Mouse (Mus musculus) heart, postnatal 0 days (tissue): ENCODE measurements around the gene Skint1. TPM values are rescaled to one million over a fixed set of nuclear protein-coding genes. Genes with fewer than 3 reads are reported as not detected.
"Not testable (repeated sequence)": the region's sequence is repeated elsewhere in the genome, so short reads cannot be mapped to it uniquely, and the experiment has no call there.

ENCODE experiments used
- ATAC-seq: fragments of 200-750 bp; cut with Nextera tagmentation; 2 replicates; pipeline ENCODE4 v1.8.0; 2017; ENCODE audit warnings: low read depth, moderate number of reproducible peaks, moderate library complexity; ENCODE audit not compliant: insufficient read depth
- DNase-seq: peaks from one replicate; pipeline ENCODE4 v3.0.0-alpha.2; 2016; ENCODE audit warnings: low spot score
- H3K27ac ChIP-seq: fragments of 300-500 bp; sonication (generic); 2 replicates; pipeline ENCODE4 v1.5.1; 2014; ENCODE audit warnings: low read depth, mild to moderate bottlenecking
- H3K27me3 ChIP-seq: fragments of 300-500 bp; sonication (generic); 2 replicates; pipeline ENCODE4 v1.6.1; 2014; ENCODE audit warnings: low read length, mixed read lengths; ENCODE audit not compliant: control insufficient read depth, insufficient read depth
- H3K36me3 ChIP-seq: fragments of 300-500 bp; sonication (generic); replicated peaks from 2 replicates; pipeline ENCODE4 v1.6.1; 2014; ENCODE audit warnings: low read length, mixed read lengths; ENCODE audit not compliant: control insufficient read depth, insufficient read depth
- H3K4me1 ChIP-seq: fragments of 300-500 bp; sonication (generic); 2 replicates; pipeline ENCODE4 v1.6.1; 2014; ENCODE audit warnings: antibody characterized with exemption; ENCODE audit not compliant: control insufficient read depth, insufficient read depth
- H3K4me2 ChIP-seq: fragments of 300-500 bp; sonication (generic); 2 replicates; pipeline ENCODE4 v1.6.1; 2014; ENCODE audit warnings: low read depth, mild to moderate bottlenecking, low read length, moderate library complexity
- H3K4me3 ChIP-seq: fragments of 300-500 bp; sonication (generic); 2 replicates; pipeline ENCODE4 v1.5.1; 2014; ENCODE audit warnings: low read depth, low read length
- H3K9ac ChIP-seq: fragments of 300-500 bp; sonication (generic); replicated peaks from 2 replicates; pipeline ENCODE4 v1.6.1; 2014; ENCODE audit warnings: low read depth, low read length, mixed read lengths
- H3K9me3 ChIP-seq: fragments of 300-500 bp; sonication (generic); replicated peaks from 2 replicates; pipeline ENCODE4 v1.6.1; 2016; ENCODE audit warnings: low read length; ENCODE audit not compliant: control insufficient read depth
- CTCF ChIP-seq: IDR thresholded peaks from 2 replicates; pipeline ENCODE4 v1.5.1; 2016; ENCODE audit warnings: antibody characterized with exemption, control low read depth, low read depth
- EP300 ChIP-seq: IDR thresholded peaks from 2 replicates; pipeline ENCODE4 v1.6.1; 2016; ENCODE audit warnings: antibody characterized with exemption, low read depth
- WGBS: fragments of 180-500 bp; shearing (Covaris S2); extraction: QIAGEN DNeasy Blood & Tissue Kit; methylation state at CpG from one replicate; pipeline ENCODE4 v1.1.7; 2014; 5-methylcytosine and 5-hydroxymethylcytosine counted together
- polyA plus RNA-seq: library from polyadenylated mRNA; unstranded; fragments of >200 nt; fragmentation: Nextera tagmentation; extraction: Ambion mirVana; gene quantifications from 2 replicates; pipeline ENCODE4 v1.2.1, GENCODE M21; 2015
- total RNA-seq: library from RNA; depleted of rRNA; stranded (reverse); fragments of >200 nt; gene quantifications from 2 replicates; pipeline ENCODE4 v1.2.3, GENCODE M21; 2014; ENCODE audit warnings: low replicate concordance; rRNA removed

The Skint1 gene
- total RNA-seq (not detected in 2 replicates), polyA plus RNA-seq (not detected in 2 replicates)

- Histone ChIP-seq H3K9me3 (no peaks in the 10 kb centered on the region), H3K4me2 (no peak within 1 kb of the TSS), H3K4me1 (no peaks in the 10 kb centered on the region), H3K36me3 (no peaks in the 10 kb centered on the region), H3K27ac (no peak within 1 kb of the TSS), H3K27me3 (no peaks in the 10 kb centered on the region), H3K9ac (no peak within 1 kb of the TSS), H3K4me3 (no peak within 1 kb of the TSS)
- no peak for ATAC-seq
- DNase-seq, result no peak
- TF ChIP-seq CTCF, result no peak
- no peak for TF ChIP-seq EP300
Measured at GRCm38 (mm10) chr4:112005969-112006368, at the start of gene Skint1. TSS of gene Skint1 (plus strand) at chr4:112006269.

- ATAC-seq, result no peak
- 16% methylated on average over 1 of the region's 1 CpGs for WGBS
- no peak overlapping the region for H3K4me3 ChIP-seq
- TF ChIP-seq CTCF, result peak; percentile 18; the same call in 1 of the 2 replicates
- TF ChIP-seq EP300, result no peak
- H3K9me3 ChIP-seq, result no peaks in the 10 kb centered on the region
- H3K27ac ChIP-seq, result no peak overlapping the region
- no peaks in the 10 kb centered on the region for H3K36me3 ChIP-seq
- H3K27me3 ChIP-seq, result no peaks in the 10 kb centered on the region
- no peak overlapping the region for H3K9ac ChIP-seq
- no peak overlapping the region for H3K4me2 ChIP-seq
- DNase-seq, result no peak
- H3K4me1 ChIP-seq, result no peaks in the 10 kb centered on the region
Measured at GRCm38 (mm10) chr4:111961309-111961708, 44.8 kb upstream of the Skint1 start.

- not testable (repeated sequence) for H3K9ac ChIP-seq, ATAC-seq
- WGBS, result 52% methylated on average over 1 of the region's 1 CpGs
Measured at GRCm38 (mm10) chr4:111963241-111963640, 42.8 kb upstream of the Skint1 start.

GRCm38 (mm10) chr4:111963669-111964068 lies 42.4 kb upstream of the Skint1 start:
- ATAC-seq (no peak), DNase-seq (no peak)
- no peak overlapping the region for H3K4me2 ChIP-seq
- H3K9ac ChIP-seq, result no peak overlapping the region
- TF ChIP-seq EP300 (no peak), CTCF (no peak)
- H3K4me3 ChIP-seq, result no peak overlapping the region
- no peak overlapping the region for H3K27ac ChIP-seq
- H3K9me3 ChIP-seq, result no peaks in the 10 kb centered on the region
- no peaks in the 10 kb centered on the region for H3K4me1 ChIP-seq
- 59% methylated on average over 3 of the region's 3 CpGs for WGBS
- H3K36me3 ChIP-seq, result no peaks in the 10 kb centered on the region
- no peaks in the 10 kb centered on the region for H3K27me3 ChIP-seq

More at GRCm38 (mm10) chr4:111963241-111963640, 42.8 kb upstream of the Skint1 start:
- H3K36me3 ChIP-seq, H3K4me3 ChIP-seq, DNase-seq, H3K27ac ChIP-seq, H3K4me2 ChIP-seq, H3K9me3 ChIP-seq, H3K4me1 ChIP-seq, H3K27me3 ChIP-seq: not testable (repeated sequence)

- TF ChIP-seq CTCF (no peak), EP300 (no peak)
- Histone ChIP-seq H3K9ac (no peak within 1 kb of the TSS), H3K27ac (no peak within 1 kb of the TSS), H3K27me3 (no peaks in the 10 kb centered on the region), H3K4me1 (no peaks in the 10 kb centered on the region), H3K36me3 (no peaks in the 10 kb centered on the region), H3K4me3 (no peak within 1 kb of the TSS), H3K4me2 (no peak within 1 kb of the TSS), H3K9me3 (0 out of 2 replicates have a peak, but pooled peaks cover 4% of the 10 kb centered on the region)
- DNase-seq, result no peak
- no peak for ATAC-seq
- WGBS, result 85% methylated on average over 1 of the region's 1 CpGs
Measured at GRCm38 (mm10) chr4:111972623-111973022, 33.4 kb upstream of the Skint1 start, which contains the start of gene Skint7. TSS of gene Skint7 (plus strand) at chr4:111972923.

- H3K4me1 ChIP-seq, result no peaks in the 10 kb centered on the region
- ATAC-seq, result no peak
- no peak within 1 kb of the TSS for H3K27ac ChIP-seq
- no peak for DNase-seq
- no peak within 1 kb of the TSS for H3K9ac ChIP-seq
- TF ChIP-seq CTCF (no peak), EP300 (no peak)
- H3K27me3 ChIP-seq, result no peaks in the 10 kb centered on the region
- H3K9me3 ChIP-seq, result peaks cover 3% of the 10 kb centered on the region; the same call in 1 of the 2 replicates
- H3K4me2 ChIP-seq, result no peak within 1 kb of the TSS
- H3K36me3 ChIP-seq, result no peaks in the 10 kb centered on the region
- H3K4me3 ChIP-seq, result no peak within 1 kb of the TSS
Measured at GRCm38 (mm10) chr4:112071716-112072115, 65.6 kb downstream of the Skint1 start, which contains the start of gene Skint4. TSS of gene Skint4 (plus strand) at chr4:112072016.

Other genes starting within 250 kb of the Skint1 start
- gene Slc5a9, start 103.4 kb upstream of the Skint1 start, total RNA-seq, result not detected in 2 replicates
- not detected in 2 replicates for gene Slc5a9, start 103.4 kb upstream of the Skint1 start, polyA plus RNA-seq
- gene Skint8, start 86.9 kb upstream of the Skint1 start, total RNA-seq, result not detected in 2 replicates
- not detected in 2 replicates for gene Skint8, start 86.9 kb upstream of the Skint1 start, polyA plus RNA-seq
- gene Skint7, start 33.3 kb upstream of the Skint1 start, total RNA-seq, result not detected in 2 replicates
- not detected in 2 replicates for gene Skint7, start 33.3 kb upstream of the Skint1 start, polyA plus RNA-seq
- not detected in 2 replicates for gene Skint4, start 65.7 kb downstream of the Skint1 start, total RNA-seq
- not detected in 2 replicates for gene Skint4, start 65.7 kb downstream of the Skint1 start, polyA plus RNA-seq
- gene Skint3, start 226.0 kb downstream of the Skint1 start, total RNA-seq, result not detected in 2 replicates
- not detected in 2 replicates for gene Skint3, start 226.0 kb downstream of the Skint1 start, polyA plus RNA-seq